Mouse (Mus musculus) embryonic fibroblast, embryonic 13.5 days (primary cell): Measurements from ENCODE around the gene Prdx4. TPM values are rescaled to one million over a fixed set of nuclear protein-coding genes. Genes with fewer than 3 reads are reported as not detected.

Experiments
- H3K27ac ChIP-seq: 2 replicates; pipeline ENCODE4 v1.5.1; 2012; ENCODE audit warnings: low read length, control low read depth, inconsistent platforms; ENCODE audit not compliant: insufficient read depth
- H3K4me1 ChIP-seq: 2 replicates; pipeline ENCODE4 v1.6.1; 2011; ENCODE audit warnings: low read length; ENCODE audit not compliant: control insufficient read depth, insufficient read depth
- H3K4me3 ChIP-seq: 2 replicates; pipeline ENCODE4 v1.5.1; 2011; ENCODE audit warnings: mild to moderate bottlenecking, control low read depth, low read length; ENCODE audit not compliant: insufficient read depth
- CTCF ChIP-seq: IDR thresholded peaks from 2 replicates; pipeline ENCODE4 v1.5.1; 2011; ENCODE audit warnings: mild to moderate bottlenecking, control low read depth, low read length, moderate library complexity, borderline replicate concordance; ENCODE audit not compliant: insufficient read depth
- POLR2A ChIP-seq: IDR thresholded peaks from 2 replicates; pipeline ENCODE4 v1.6.1; 2011; ENCODE audit warnings: low read depth, mild to moderate bottlenecking, control low read depth, low read length, moderate library complexity
- polyA plus RNA-seq: library from polyadenylated mRNA; stranded (reverse); fragments of >200 nt; gene quantifications from 2 replicates; pipeline ENCODE4 v1.2.4, GENCODE M21; 2011; ENCODE audit warnings: low read depth; ENCODE audit not compliant: missing spikeins, insufficient read length

Gene Prdx4
- polyA plus RNA-seq, 1 experiment: 142 TPM

DNA sequence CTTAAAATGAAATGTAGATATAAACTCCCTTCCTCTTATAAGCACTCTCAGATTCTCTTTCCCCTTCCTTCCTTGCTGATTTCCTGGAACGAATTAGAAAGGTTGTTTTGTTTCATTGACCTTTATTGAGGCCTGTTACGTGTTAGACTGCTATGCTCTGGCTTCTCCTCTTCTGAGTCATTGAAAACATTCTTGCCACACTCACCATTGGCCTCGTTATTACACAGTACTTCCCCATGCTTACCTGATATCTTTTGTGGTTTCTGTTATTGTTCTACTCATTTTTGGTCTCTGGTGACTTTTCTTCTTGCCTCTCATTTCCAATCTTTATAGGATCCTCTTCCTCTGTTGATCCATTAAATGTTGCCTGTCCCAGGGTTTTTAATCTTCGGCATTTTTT lies 62.1 kb downstream of the Prdx4 start:
- H3K4me1 ChIP-seq: no peaks in the 10 kb centered on the region
- TF ChIP-seq CTCF (no peak), POLR2A (no peak)
- no peak overlapping the region for H3K27ac ChIP-seq
- no peak overlapping the region for H3K4me3 ChIP-seq

Other genes with a start within 250 kb of the Prdx4 start
- gene Magea2, start 247.1 kb downstream of the Prdx4 start, polyA plus RNA-seq: not detected in 2 replicates
- gene Cldn34b2, start 212.3 kb downstream of the Prdx4 start, polyA plus RNA-seq: not detected in 2 replicates
- gene Sat1, start 124.3 kb downstream of the Prdx4 start, polyA plus RNA-seq: 113 and 160 TPM in 2 replicates
- gene Acot9, start 78.3 kb downstream of the Prdx4 start, polyA plus RNA-seq: 75.8 and 90.0 TPM in 2 replicates